Mouse (Mus musculus): ENCODE data around the gene Rnf5. TPM values are rescaled to one million over a fixed set of nuclear protein-coding genes. Genes with fewer than 3 reads are reported as not detected.
A peak's percentile ranks its signal among the peaks of the same experiment; 100 is the strongest.

The Rnf5 gene
- total RNA-seq (2015) (44.7 and 59.5 TPM in 2 replicates), total RNA-seq (2017) (8.9 and 11.9 TPM in 2 replicates)

- ATAC-seq (ENCODE audit: poor library complexity, severe bottlenecking) = peak; percentile 72
These were observed at the start of gene Rnf5 for GRCm38 (mm10) chr17:34603375-34604060. Gene Rnf5, minus strand, starts transcription at chr17:34603690.

- no peak for ATAC-seq (ENCODE audit: poor library complexity, severe bottlenecking)
These were observed 49.5 kb upstream of the Rnf5 start for GRCm38 (mm10) chr17:34652985-34653384.

GRCm38 (mm10) chr17:34652546-34652945, 49.1 kb upstream of the Rnf5 start:
- no peak for ATAC-seq (ENCODE audit: poor library complexity, severe bottlenecking)

GRCm38 (mm10) chr17:34651507-34652221, 48.2 kb upstream of the Rnf5 start:
- 0 out of 2 replicates have a peak, but pooled peaks have one; percentile 27 for ATAC-seq (ENCODE audit: poor library complexity, severe bottlenecking)

GRCm38 (mm10) chr17:34650781-34651180, 47.3 kb upstream of the Rnf5 start:
- no peak for ATAC-seq (ENCODE audit: poor library complexity, severe bottlenecking)

GRCm38 (mm10) chr17:34649106-34649864, 45.8 kb upstream of the Rnf5 start:
- ATAC-seq (ENCODE audit: poor library complexity, severe bottlenecking) = no peak

- ATAC-seq (ENCODE audit: poor library complexity, severe bottlenecking) = no peak
These were observed 44.8 kb upstream of the Rnf5 start for GRCm38 (mm10) chr17:34648141-34648890.

- peak; percentile 92 for ATAC-seq (ENCODE audit: poor library complexity, severe bottlenecking)
These were observed 43.7 kb upstream of the Rnf5 start, which contains the start of gene Atf6b for GRCm38 (mm10) chr17:34646906-34647787. Gene Atf6b, plus strand, starts transcription at chr17:34647146.

- no peak for ATAC-seq (ENCODE audit: poor library complexity, severe bottlenecking)
These were observed 42.5 kb upstream of the Rnf5 start for GRCm38 (mm10) chr17:34645831-34646511.

GRCm38 (mm10) chr17:34645256-34645829, 41.9 kb upstream of the Rnf5 start:
- ATAC-seq (ENCODE audit: poor library complexity, severe bottlenecking) = no peak

GRCm38 (mm10) chr17:34644608-34645007, 41.1 kb upstream of the Rnf5 start, which contains the start of gene Fkbpl:
Gene Fkbpl, plus strand, starts transcription at chr17:34644764.
- peak; percentile 80 for ATAC-seq (ENCODE audit: poor library complexity, severe bottlenecking)

- no peak for ATAC-seq (ENCODE audit: poor library complexity, severe bottlenecking)
These were observed 40.5 kb upstream of the Rnf5 start for GRCm38 (mm10) chr17:34643944-34644343.

GRCm38 (mm10) chr17:34643379-34643778, 39.9 kb upstream of the Rnf5 start:
- no peak for ATAC-seq (ENCODE audit: poor library complexity, severe bottlenecking)

- no peak for ATAC-seq (ENCODE audit: poor library complexity, severe bottlenecking)
These were observed 38.5 kb upstream of the Rnf5 start for GRCm38 (mm10) chr17:34641945-34642344.

GRCm38 (mm10) chr17:34640778-34641601, 37.5 kb upstream of the Rnf5 start:
- no peak for ATAC-seq (ENCODE audit: poor library complexity, severe bottlenecking)

- peak; percentile 93 for ATAC-seq (ENCODE audit: poor library complexity, severe bottlenecking)
These were observed 36.2 kb upstream of the Rnf5 start for GRCm38 (mm10) chr17:34639461-34640255.

- ATAC-seq (ENCODE audit: poor library complexity, severe bottlenecking) = no peak
These were observed 34.0 kb upstream of the Rnf5 start for GRCm38 (mm10) chr17:34637459-34637858.
